Mouse (Mus musculus): ENCODE data around the gene Tmod2.
"Not testable (repeated sequence)": the region's sequence is repeated elsewhere in the genome, so short reads cannot be mapped to it uniquely, and the experiment has no call there.

Tmod2 gene

DNA sequence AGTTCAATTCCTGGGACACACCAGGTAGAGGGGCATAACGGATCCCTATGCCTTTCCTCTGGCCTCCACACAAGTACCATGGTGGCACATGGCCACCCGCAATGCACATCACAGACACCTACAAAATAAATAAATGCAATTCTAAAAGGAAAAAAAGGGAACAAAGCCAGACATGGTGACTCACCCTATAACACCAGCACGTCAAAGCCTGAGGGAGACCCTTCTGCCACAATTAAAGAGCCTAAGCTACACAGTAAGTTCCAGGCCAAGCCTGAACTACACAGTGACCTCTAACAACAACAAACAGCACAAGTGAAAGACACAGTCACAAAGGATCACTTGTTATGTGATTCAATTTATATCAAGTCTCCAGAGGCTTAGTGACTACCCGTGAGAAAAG is 57.4 kb downstream of the Tmod2 start:
- no peak for DNase-seq (ENCODE audit: low read depth, low spot score)

DNA sequence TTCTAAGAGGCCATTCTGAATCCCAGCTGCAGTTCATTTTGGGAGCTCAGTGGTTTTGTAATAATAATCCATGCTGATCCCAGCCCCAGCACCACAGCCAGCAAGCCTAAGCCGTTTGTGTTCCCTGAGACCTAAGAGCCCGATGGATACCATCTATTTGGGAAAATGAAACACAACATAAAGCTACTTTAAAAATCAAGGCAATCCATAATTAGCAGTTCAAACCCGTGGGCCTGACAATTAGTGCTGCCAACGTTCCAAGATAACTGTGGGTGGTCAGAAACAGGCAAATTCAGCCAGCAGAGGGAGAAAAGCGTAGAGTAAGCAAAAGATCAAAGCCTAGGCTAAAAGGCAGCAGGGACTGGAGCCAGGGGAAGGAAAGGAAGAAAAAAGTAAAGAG is 59.8 kb downstream of the Tmod2 start:
- DNase-seq (ENCODE audit: low read depth, low spot score): no peak

DNA sequence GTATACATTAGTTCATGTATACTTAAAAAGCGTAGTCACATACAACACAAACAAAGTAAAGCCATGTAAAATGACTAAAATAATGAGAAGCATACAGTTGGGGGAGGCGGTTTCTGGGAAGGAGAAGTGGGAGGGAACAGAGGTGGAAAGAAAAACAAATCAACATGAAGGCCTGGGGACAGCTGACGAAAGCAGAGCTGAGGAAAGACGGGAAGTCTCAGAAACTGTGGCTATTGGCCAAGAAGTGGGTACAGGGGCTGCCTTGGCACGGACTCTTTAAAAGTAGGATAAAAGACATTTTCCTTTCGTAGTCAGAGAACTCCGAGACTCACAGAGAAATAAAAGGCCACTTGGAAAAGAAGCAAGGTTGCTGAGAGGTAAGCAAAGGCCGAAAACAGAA is 62.1 kb downstream of the Tmod2 start:
- DNase-seq (ENCODE audit: low read depth, low spot score): no peak

DNA sequence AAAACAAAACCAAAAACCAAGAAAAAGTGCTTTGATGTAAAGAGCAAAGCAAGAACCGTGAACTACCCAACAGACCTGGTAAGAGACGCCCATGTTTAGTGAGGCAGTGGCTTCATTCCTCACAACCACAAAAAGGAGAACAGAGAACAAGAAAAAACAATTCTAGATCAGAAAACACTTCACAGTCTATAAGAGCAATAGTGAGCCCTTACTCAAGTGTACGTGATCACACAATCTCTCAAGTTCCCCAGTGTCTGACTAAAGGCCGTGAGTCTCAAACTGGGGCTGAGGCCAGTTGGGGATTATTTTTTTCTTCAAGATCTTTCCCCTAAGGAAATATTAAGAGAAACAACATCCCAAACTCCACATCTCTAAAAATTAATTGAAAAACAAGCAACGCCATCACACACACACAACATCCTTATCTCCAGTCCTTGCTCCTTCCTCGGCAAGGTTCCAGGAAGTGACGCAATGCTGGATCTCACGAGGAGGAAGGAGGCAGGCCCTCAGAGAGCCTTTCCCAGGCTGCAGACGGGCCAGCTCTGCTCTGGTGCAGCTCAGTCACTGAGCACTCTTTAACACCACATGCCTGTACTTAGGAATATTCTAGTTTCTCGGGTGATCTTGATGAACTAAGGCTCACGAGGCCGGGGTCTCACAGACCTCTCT is 64.1 kb downstream of the Tmod2 start:
- peak; percentile 52 for DNase-seq (ENCODE audit: low read depth, low spot score)

DNA sequence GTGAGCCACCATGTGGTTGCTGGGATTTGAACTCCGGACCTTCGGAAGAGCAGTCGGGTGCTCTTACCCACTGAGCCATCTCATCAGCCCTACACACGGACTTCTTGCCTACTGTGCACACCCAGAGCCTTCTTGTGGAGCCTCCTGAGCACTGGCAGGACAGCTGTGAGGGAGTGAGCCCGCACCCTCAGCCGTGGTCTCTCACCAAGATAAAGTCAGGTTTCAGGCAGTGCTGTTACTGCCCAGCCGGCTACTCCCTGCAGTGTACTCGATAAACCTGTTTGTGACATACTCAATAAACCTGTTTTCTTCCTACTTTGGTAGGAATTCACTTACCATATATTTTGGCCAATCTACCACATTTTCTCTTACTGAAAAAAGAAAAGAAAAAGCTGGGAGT is 65.6 kb downstream of the Tmod2 start:
- no peak for DNase-seq (ENCODE audit: low read depth, low spot score)

DNA sequence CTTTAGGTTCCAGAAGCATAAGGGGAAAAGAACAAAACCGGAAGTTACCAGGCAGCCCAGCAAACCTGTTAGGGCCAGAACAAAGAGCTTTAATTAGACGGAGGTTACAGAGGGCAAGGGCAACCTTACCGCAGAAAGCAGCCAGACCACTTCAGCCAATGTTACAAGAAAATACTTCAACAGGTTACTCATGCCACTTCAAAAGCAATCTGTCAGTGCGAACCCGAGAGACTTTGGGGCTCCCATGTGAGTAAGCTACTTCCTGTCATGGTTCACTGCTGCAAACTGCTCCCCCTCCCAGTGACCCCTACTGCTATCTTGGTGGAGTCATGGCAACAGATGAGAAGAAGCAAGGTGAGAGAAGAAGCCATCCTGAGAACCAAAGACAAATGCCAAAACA is 69.6 kb downstream of the Tmod2 start:
- peak; percentile 60 for DNase-seq (ENCODE audit: low read depth, low spot score)

DNA sequence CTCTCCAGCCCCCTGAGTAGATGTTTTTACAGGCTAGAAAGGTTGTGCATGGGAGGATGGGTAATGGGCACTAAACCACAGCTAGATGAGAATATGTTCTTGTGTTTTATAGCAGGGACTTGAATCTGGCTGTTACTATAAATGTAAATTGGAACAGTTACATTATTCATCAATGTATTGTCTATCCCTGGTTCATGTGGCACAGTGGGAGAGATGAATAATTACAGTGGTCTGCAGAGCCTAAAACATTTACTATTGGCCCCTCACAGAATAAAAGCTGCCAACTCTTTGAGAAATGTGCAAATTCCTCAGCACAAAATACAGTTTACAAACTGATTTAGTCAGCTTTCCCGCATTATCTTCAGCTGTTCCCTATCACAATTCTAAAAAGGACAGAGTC is 74.7 kb downstream of the Tmod2 start:
- DNase-seq (ENCODE audit: low read depth, low spot score): no peak

DNA sequence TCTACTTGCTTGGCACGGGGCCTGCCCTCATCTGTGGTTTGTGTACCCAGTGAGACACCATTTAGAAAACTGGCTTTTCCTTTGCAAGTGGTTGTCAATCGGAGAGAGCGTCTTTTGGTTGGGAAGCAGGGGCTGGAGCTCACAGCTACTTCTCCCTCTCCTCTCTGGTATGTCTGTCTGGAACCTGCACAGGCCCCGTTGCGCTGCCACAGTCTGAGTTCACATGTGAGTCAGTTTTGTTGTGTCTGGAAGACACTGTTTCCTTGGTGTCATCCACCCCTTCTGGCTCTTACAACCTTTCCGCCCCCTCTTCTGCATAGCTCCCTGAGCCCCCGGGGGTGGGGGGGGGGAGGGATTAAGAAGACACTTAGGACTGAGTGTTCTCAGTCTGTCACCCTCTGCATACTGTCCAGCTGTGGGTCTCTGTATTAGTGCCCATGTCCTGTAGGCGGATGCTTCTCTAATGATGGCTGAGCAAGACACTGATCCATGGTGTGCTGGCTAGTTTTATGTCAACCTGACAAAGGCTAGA is 76.6 kb downstream of the Tmod2 start:
- no peak for DNase-seq (ENCODE audit: low read depth, low spot score)

DNA sequence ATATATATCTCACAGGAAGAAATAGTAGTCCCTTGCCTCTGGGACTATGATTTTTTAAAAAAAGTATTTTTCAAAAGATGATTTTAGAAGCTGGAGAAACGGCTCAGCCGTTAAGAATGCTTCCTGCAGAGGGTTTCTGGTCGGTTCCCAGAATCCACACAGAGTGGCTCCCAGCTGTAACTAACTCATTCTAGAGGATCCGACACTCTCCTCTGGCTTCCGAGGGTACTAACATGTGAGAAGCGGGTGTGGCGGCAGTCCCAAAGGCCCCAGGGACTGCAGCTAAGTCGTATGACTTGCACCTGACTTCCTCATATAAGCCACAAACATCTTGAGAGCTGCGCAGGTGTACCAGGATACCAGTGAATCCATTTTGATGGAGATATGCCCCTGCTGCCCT is 78.1 kb downstream of the Tmod2 start:
- DNase-seq (ENCODE audit: low read depth, low spot score): not testable (repeated sequence)

DNA sequence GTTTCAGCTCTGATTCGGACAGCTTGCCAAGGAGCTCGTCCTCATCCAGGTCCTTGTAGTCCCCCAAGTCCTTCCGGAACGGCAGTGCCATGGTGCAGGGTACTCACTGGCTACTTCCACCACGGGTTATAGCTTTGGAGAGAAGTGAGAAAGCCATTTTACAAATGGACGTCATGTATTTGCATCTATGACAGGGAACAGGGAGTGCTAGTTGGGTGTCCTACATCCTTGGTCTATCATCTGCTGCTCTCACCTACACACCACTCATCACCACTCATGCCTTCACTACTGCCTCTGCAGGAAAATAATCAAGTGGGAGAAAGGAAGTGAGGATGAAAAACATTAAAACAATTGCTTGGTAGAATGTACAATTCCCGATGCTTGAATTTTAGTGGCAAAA is 78.7 kb downstream of the Tmod2 start:
- DNase-seq (ENCODE audit: low read depth, low spot score): no peak

DNA sequence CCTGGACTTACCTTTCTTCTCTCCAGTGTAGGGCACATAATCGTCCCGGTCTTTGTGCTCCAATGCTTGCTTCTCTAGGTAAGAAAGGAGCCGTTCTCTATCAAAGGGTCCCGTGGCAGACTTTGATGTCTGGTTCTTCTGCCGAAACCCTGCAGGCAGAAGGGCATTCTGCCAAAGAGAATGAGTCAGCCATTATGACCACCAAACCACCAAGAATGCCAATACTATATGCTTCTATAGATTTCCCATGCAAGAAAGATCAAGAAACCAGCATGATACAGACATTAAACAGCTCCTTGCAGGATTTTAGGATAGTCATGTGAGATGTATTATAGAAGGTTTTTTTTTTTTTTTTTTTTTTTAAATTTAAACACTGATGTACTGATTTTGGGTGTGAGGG is 81.8 kb downstream of the Tmod2 start:
- DNase-seq (ENCODE audit: low read depth, low spot score): no peak

DNA sequence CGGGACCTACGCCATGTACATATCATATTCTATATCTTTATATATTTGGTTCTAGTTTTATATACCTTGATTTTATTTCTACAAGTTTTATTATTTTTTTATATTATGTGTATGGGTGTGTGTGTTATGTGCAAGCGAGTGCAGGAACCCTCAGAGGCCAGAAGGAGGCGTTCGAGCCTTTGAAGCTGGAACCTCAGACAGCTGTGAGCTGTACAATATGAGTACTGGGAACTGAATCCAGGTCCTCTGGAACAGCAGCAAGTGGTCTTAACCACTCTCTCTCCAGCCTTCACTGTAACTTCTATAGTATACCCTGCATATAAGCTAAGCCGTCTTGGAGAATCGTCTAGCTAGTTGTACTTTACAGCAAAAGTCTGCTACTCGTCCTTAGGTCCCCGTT is 83.0 kb downstream of the Tmod2 start:
- DNase-seq (ENCODE audit: low read depth, low spot score): no peak

DNA sequence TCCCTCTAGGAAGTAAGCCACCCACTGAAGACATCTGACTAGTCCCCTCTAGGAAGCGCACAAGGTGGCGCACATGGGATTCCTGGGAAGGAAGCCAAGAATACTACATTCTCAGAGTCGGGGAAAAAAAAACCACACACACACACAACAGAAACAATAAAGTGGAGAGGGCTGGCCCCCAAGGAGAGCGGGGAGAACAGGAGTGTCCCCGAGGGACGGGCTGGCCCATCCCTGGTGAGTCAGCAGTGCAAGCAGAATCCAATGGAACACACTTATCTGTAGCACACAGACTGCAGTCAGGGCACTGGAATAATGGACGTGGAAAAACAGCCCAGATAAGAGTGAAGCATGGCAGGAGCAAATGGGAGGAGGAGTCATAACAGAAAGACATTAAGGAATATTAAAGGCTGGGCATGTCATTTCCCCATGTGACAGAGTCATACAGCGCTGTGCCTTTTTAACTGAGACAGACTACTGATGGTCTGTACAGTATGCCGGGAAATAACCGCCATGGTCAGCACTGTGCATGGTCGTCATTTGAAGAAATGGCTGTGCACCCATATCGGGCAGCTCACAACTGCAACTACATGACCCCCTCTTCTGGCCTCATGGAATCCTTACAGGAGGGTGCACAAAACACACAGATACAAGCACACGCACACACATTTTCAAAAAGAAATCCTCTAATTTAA is 83.6 kb downstream of the Tmod2 start:
- DNase-seq (ENCODE audit: low read depth, low spot score): no peak

DNA sequence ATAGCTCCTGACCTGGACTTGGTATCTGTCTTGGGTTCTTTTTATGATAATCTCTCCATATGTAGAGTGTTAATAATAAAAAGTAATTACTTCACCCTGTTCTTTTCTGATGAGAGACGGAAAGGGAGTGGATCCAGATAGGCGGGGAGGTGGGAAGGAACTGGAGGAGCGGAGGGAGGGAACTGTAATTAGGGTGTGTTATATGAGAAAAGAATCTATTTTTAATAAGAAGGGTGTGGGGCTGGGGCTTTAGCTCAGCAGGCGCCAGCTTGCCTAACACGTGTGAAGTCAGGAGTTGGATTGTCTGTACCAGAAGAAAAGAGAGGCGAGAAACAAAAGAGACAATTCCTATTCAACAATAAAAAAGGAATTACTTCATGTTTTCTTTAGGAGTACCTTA is 87.5 kb downstream of the Tmod2 start:
- no peak for DNase-seq (ENCODE audit: low read depth, low spot score)

DNA sequence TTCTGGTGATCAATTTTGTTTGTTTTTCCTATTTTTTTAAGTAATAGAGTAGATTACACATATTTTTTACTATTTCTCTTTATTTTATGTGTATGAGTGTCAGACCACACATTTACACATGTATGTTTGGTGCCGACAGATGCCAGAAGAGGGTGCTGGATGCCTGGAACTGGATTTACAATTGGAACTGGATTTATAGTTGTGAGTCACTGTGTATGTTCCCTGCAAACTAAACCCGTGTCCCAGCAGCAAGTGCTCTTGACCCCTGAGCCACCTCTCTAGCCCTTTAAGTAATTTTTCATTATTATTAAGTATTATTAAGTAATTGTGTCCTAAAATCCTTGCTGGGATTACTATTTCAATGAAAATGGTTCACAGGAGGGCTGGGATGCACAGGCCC is 88.9 kb downstream of the Tmod2 start:
- no peak for DNase-seq (ENCODE audit: low read depth, low spot score)

DNA sequence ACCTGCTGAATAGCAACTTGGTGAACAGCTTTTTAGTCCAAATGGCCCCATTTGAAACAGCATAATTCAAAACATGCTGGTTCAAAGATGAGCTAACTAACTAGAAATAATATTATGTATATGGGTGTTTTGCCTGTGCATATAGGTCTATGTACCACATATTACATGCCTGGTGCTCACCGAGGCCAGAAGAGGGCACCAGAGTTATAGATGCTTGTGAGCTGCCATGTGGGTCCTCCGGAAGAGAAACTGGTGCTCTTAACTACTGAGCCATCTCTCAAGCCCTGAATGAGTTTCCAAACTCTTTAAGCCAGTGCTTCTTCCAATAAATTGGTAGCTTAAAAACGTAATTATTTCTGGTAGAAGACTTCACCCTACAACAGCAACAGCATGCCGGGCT is 89.3 kb downstream of the Tmod2 start:
- peak; percentile 69 for DNase-seq (ENCODE audit: low read depth, low spot score)

DNA sequence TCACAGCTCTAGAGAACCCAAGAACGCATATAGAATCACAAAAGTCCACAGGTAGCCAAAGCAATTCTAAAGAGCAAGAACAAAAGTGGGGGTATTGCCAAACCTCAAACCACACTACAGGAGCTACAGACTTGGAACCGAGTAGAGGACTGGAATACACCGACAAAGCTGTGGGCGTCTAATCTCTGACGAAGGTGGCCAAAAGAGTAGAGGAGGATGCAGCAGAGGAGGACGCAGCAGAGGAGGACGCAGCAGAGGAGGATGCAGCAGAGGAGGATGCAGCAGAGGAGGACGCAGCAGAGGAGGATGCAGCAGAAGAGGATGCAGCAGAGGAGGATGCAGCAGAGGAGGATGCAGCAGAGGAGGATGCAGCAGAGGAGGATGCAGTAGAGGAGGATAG is 90.2 kb downstream of the Tmod2 start:
- DNase-seq (ENCODE audit: low read depth, low spot score): no peak

DNA sequence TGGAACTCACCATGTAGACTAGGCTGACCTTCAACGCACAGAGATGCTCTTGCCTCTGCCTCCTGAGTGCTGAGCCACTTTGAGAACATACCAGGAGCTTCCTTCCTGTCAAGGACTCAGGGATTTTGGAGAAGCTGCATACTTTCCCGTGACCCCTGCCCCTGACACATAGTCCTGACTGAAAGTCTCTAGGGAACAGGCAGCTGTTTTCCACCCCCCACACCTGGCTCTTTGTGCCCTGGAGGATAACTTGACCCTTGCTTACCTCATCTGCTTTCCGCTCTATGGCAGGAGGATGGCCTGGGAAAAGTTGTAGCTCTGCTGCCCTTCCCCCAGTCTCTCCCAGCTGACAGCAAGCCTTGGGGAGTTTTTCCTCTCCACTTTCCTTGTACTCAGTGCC is 93.4 kb downstream of the Tmod2 start:
- DNase-seq (ENCODE audit: low read depth, low spot score): no peak

Data from CD4-positive helper T cell, adult 2 months (primary cell).